10 mouse cellular contexts compared by ENCODE assay signal in genomic region chr4:123093064-123093776, GRCm38 (mm10). TPM values are rescaled to one million over a fixed set of nuclear protein-coding genes. Genes with fewer than 3 reads are reported as not detected.
DNase-seq lines count a peak whose midpoint lies in the region; ATAC-seq lines count a peak whose summit lies in the region.
"Had no signal": no experiment of that assay in that cellular context is flagged by ENCODE, and none has a peak within 500 bp of the region (broad histone marks: within the 10 kb centered on the region; RNA-seq: fewer than 3 reads in every experiment).

No protein-coding gene starts in this region.

- no peak overlapping the region for H3K27ac ChIP-seq in kidney, embryonic 14.5 days (ENCODE audit: low read depth, low read length)
- no peak overlapping the region for H3K27ac ChIP-seq in hindbrain, embryonic 12.5 days
- 0 out of 2 replicates have a peak overlapping the region, but pooled peaks have one; percentile 33 for H3K27ac ChIP-seq in liver, embryonic 16.5 days (ENCODE audit: low read length)

- WGBS in kidney, embryonic 14.5 days = 45% methylated on average over 17 of the region's 17 CpGs
- WGBS in hindbrain, embryonic 12.5 days = 62% methylated on average over 17 of the region's 17 CpGs
- WGBS in liver, embryonic 16.5 days (ENCODE audit: insufficient replicate concordance) = 39% methylated on average over 17 of the region's 17 CpGs

- no peak for DNase-seq in kidney, adult 8-10 months
- DNase-seq in embryo, embryonic 11 days = peak; percentile 25
- DNase-seq in layer of hippocampus, adult 18-20 months (ENCODE audit: low spot score in 2 of 2) = no peak
- DNase-seq in thymus, postnatal 4 days = no peak
- no peak for DNase-seq in layer of hippocampus, adult 9-11 months
- DNase-seq: adrenal gland, postnatal 25 days had no signal

- no peaks in the 10 kb centered on the region for H3K4me1 ChIP-seq in kidney, embryonic 14.5 days (ENCODE audit: control insufficient read depth, insufficient read depth, low read length)
- H3K4me1 ChIP-seq in hindbrain, embryonic 12.5 days = no peaks in the 10 kb centered on the region
- no peaks in the 10 kb centered on the region for H3K4me1 ChIP-seq in liver, embryonic 16.5 days (ENCODE audit: control insufficient read depth, low read depth, low read length)

- H3K9me3 ChIP-seq in kidney, embryonic 14.5 days (ENCODE audit: control insufficient read depth, low read length) = no peaks in the 10 kb centered on the region
- H3K9me3 ChIP-seq in hindbrain, embryonic 12.5 days (replicated peaks) = no peaks in the 10 kb centered on the region
- no peaks in the 10 kb centered on the region for H3K9me3 ChIP-seq in liver, embryonic 16.5 days (replicated peaks; ENCODE audit: control insufficient read depth, low read length)

- peak overlapping the region; percentile 18 for H3K4me2 ChIP-seq in kidney, embryonic 14.5 days (replicated peaks; ENCODE audit: low read depth, low read length)
- peak overlapping the region; percentile 4; the same call in 1 of the 2 replicates for H3K4me2 ChIP-seq in hindbrain, embryonic 12.5 days (replicated peaks)
- peak overlapping the region; percentile 24; the same call in 1 of the 2 replicates for H3K4me2 ChIP-seq in liver, embryonic 16.5 days (ENCODE audit: low read depth, low read length)

- H3K36me3 ChIP-seq in kidney, embryonic 14.5 days (ENCODE audit: control insufficient read depth, insufficient read depth, low read length) = no peaks in the 10 kb centered on the region
- no peaks in the 10 kb centered on the region for H3K36me3 ChIP-seq in hindbrain, embryonic 12.5 days
- H3K36me3 ChIP-seq in liver, embryonic 16.5 days (ENCODE audit: control insufficient read depth, insufficient read depth) = no peaks in the 10 kb centered on the region

- no peak overlapping the region for H3K4me3 ChIP-seq in kidney, embryonic 14.5 days (ENCODE audit: low read length)
- H3K4me3 ChIP-seq in hindbrain, embryonic 12.5 days = no peak overlapping the region
- H3K4me3 ChIP-seq in liver, embryonic 16.5 days (ENCODE audit: low read depth, low read length) = no peak overlapping the region

- ATAC-seq in kidney, embryonic 14.5 days (ENCODE audit: low FRiP score, low TSS enrichment) = peak; percentile 69; the same call in 1 of the 2 replicates
- ATAC-seq in hindbrain, embryonic 12.5 days (ENCODE audit: low FRiP score) = no peak
- peak; percentile 90 for ATAC-seq in liver, embryonic 16.5 days (ENCODE audit: low read depth)

- no peaks in the 10 kb centered on the region for H3K27me3 ChIP-seq in kidney, embryonic 14.5 days (ENCODE audit: control insufficient read depth, insufficient read depth, low read length)
- H3K27me3 ChIP-seq in hindbrain, embryonic 12.5 days = no peaks in the 10 kb centered on the region
- no peaks in the 10 kb centered on the region for H3K27me3 ChIP-seq in liver, embryonic 16.5 days (ENCODE audit: control insufficient read depth, insufficient read depth, low read depth, low read length)

- H3K9ac ChIP-seq in kidney, embryonic 14.5 days (ENCODE audit: low read depth, low read length) = no peak overlapping the region
- H3K9ac ChIP-seq in hindbrain, embryonic 12.5 days = no peak overlapping the region
- H3K9ac ChIP-seq in liver, embryonic 16.5 days (ENCODE audit: low read depth, low read length) = no peak overlapping the region; the same call in 1 of the 2 replicates

RNA-seq across cellular contexts. Expression of gene Bmp8b, which starts 11.7 kb away (rescaled TPM):
- polyA plus RNA-seq in kidney, embryonic 14.5 days (2014; fragmentation: Nextera tagmentation; extraction: Ambion mirVana) = 0.16 and 0.41 TPM in 2 replicates
- polyA plus RNA-seq in hindbrain, embryonic 12.5 days (2016; fragmentation: Nextera tagmentation; extraction: Ambion mirVana) = 0.33 and 0.44 TPM in 2 replicates
- polyA plus RNA-seq in liver, embryonic 16.5 days (2015; fragmentation: Nextera tagmentation; extraction: Ambion mirVana) = 0.28 and 0.30 TPM in 2 replicates
- total RNA-seq in layer of hippocampus, adult 18-20 months (2021) = not detected
- total RNA-seq: adrenal gland, postnatal 25 days; neutrophil, adult 5-6 weeks had no signal

RNA-seq across cellular contexts. Expression of gene Oxct2b, which starts 22.8 kb away (rescaled TPM):
- polyA plus RNA-seq in kidney, embryonic 14.5 days (2014; fragmentation: Nextera tagmentation; extraction: Ambion mirVana) = 0.45 TPM in 1 of 2 replicates, not detected in the other
- polyA plus RNA-seq in hindbrain, embryonic 12.5 days (2016; fragmentation: Nextera tagmentation; extraction: Ambion mirVana) = 0.48 TPM in 1 of 2 replicates, not detected in the other
- 0.06 TPM in 1 of 2 replicates, not detected in the other for polyA plus RNA-seq in liver, embryonic 16.5 days (2015; fragmentation: Nextera tagmentation; extraction: Ambion mirVana)
- not detected for total RNA-seq in layer of hippocampus, adult 18-20 months (2021)
- total RNA-seq: adrenal gland, postnatal 25 days; neutrophil, adult 5-6 weeks had no signal

RNA-seq across cellular contexts. Expression of gene Ppie, which starts 46.5 kb away (rescaled TPM):
- 110 and 138 TPM in 2 replicates for polyA plus RNA-seq in kidney, embryonic 14.5 days (2014; fragmentation: Nextera tagmentation; extraction: Ambion mirVana)
- 80.3 and 83.2 TPM in 2 replicates for polyA plus RNA-seq in hindbrain, embryonic 12.5 days (2016; fragmentation: Nextera tagmentation; extraction: Ambion mirVana)
- polyA plus RNA-seq in liver, embryonic 16.5 days (2015; fragmentation: Nextera tagmentation; extraction: Ambion mirVana) = 33.4 and 34.3 TPM in 2 replicates
- total RNA-seq in layer of hippocampus, adult 18-20 months (2021) = 10 to 100 TPM; 21.6 to 22.0 TPM
